Mouse (Mus musculus) hindlimb bud, embryonic 11.5 days (tissue): ENCODE measurements around the gene Btbd35f19.
"Not testable (repeated sequence)": the region's sequence is repeated elsewhere in the genome, so short reads cannot be mapped to it uniquely, and the experiment has no call there.

ENCODE experiments used
- DNase-seq: peaks from one replicate; pipeline ENCODE4 v3.0.0-alpha.2; 2012; ENCODE audit warnings: low read depth, low spot score; ENCODE audit errors: extremely low spot score

The Btbd35f19 gene

GRCm38 (mm10) chrX:31383818-31384217 lies at the start of gene Btbd35f19:
TSS of gene Btbd35f19 (minus strand) at chrX:31383918.
- DNase-seq = not testable (repeated sequence)

GRCm38 (mm10) chrX:31341924-31342323 lies 41.8 kb downstream of the Btbd35f19 start:
- DNase-seq = not testable (repeated sequence)

GRCm38 (mm10) chrX:31336154-31336553 lies 47.6 kb downstream of the Btbd35f19 start, which contains the start of gene Btbd35f26:
TSS of gene Btbd35f26 (plus strand) at chrX:31336454.
- DNase-seq = not testable (repeated sequence)
